Mouse (Mus musculus) lung, embryonic 14.5 days (tissue): ENCODE results near the gene Tango2. TPM values are rescaled to one million over a fixed set of nuclear protein-coding genes. Genes with fewer than 3 reads are reported as not detected.

Experiments used
- ATAC-seq: fragments of 200-750 bp; cut with Nextera tagmentation; 2 replicates; pipeline ENCODE4 v1.8.0; 2017; ENCODE audit warnings: mild to moderate bottlenecking, moderate TSS enrichment, moderate library complexity; ENCODE audit not compliant: insufficient read depth
- DNase-seq: peaks from one replicate; pipeline ENCODE4 v3.0.0-alpha.2; 2015
- H3K27ac ChIP-seq: fragments of 300-500 bp; sonication (generic); 2 replicates; pipeline ENCODE4 v1.5.1; 2014; ENCODE audit warnings: low read depth, mild to moderate bottlenecking, moderate library complexity
- H3K27me3 ChIP-seq: fragments of 300-500 bp; sonication (generic); 2 replicates; pipeline ENCODE4 v1.6.1; 2014; ENCODE audit warnings: low read length, control low read depth; ENCODE audit not compliant: insufficient read depth
- H3K36me3 ChIP-seq: fragments of 300-500 bp; sonication (generic); 2 replicates; pipeline ENCODE4 v1.6.1; 2014; ENCODE audit warnings: control low read depth; ENCODE audit not compliant: insufficient read depth
- H3K4me1 ChIP-seq: fragments of 300-500 bp; sonication (generic); 2 replicates; pipeline ENCODE4 v1.6.1; 2014; ENCODE audit warnings: antibody characterized with exemption, control low read depth; ENCODE audit not compliant: insufficient read depth
- H3K4me2 ChIP-seq: fragments of 300-500 bp; sonication (generic); 2 replicates; pipeline ENCODE4 v1.6.1; 2014; ENCODE audit warnings: mild to moderate bottlenecking
- H3K4me3 ChIP-seq: fragments of 300-500 bp; sonication (generic); 2 replicates; pipeline ENCODE4 v1.5.1; 2014; ENCODE audit warnings: low read depth, low read length
- H3K9ac ChIP-seq: fragments of 300-500 bp; sonication (generic); 2 replicates; pipeline ENCODE4 v1.6.1; 2014
- H3K9me3 ChIP-seq: fragments of 300-500 bp; sonication (generic); 2 replicates; pipeline ENCODE4 v1.6.1; 2016; ENCODE audit warnings: low read depth, low read length, control low read depth
- CTCF ChIP-seq: IDR thresholded peaks from 2 replicates; pipeline ENCODE4 v1.5.1; 2016; ENCODE audit warnings: antibody characterized with exemption, low read depth
- WGBS: fragments of 180-500 bp; shearing (Covaris S2); extraction: QIAGEN DNeasy Blood & Tissue Kit; methylation state at CpG from one replicate; pipeline ENCODE4 v1.1.7; 2014; 5-methylcytosine and 5-hydroxymethylcytosine counted together
- polyA plus RNA-seq: library from polyadenylated mRNA; unstranded; fragments of >200 nt; fragmentation: Nextera tagmentation; extraction: Ambion mirVana; gene quantifications from 2 replicates; pipeline ENCODE4 v1.2.1, GENCODE M21; 2014

Tango2 gene
- polyA plus RNA-seq, 1 experiment from 2014 or later, result 27.2 TPM

GRCm38 (mm10) chr16:18383045-18383726 lies 35.3 kb upstream of the Tango2 start:
- no peak overlapping the region for H3K4me3 ChIP-seq
- no peak overlapping the region for H3K27ac ChIP-seq
- no peak overlapping the region for H3K4me2 ChIP-seq
- no peak for TF ChIP-seq CTCF
- no peaks in the 10 kb centered on the region for H3K27me3 ChIP-seq
- no peak for DNase-seq
- no peak overlapping the region for H3K9ac ChIP-seq
- no peak for ATAC-seq
- no peaks in the 10 kb centered on the region for H3K36me3 ChIP-seq
- no peaks in the 10 kb centered on the region for H3K9me3 ChIP-seq
- H3K4me1 ChIP-seq, result peaks cover 3% of the 10 kb centered on the region
- WGBS, result 62% methylated on average over 9 of the region's 9 CpGs

GRCm38 (mm10) chr16:18381621-18382258 lies 33.8 kb upstream of the Tango2 start:
- DNase-seq, result peak; percentile 61
- Histone ChIP-seq H3K27me3 (no peaks in the 10 kb centered on the region), H3K36me3 (no peaks in the 10 kb centered on the region), H3K9ac (no peak overlapping the region), H3K4me2 (no peak overlapping the region), H3K27ac (peak overlapping the region; percentile 42; the same call in 1 of the 2 replicates), H3K4me1 (peaks cover 3% of the 10 kb centered on the region), H3K9me3 (no peaks in the 10 kb centered on the region), H3K4me3 (no peak overlapping the region)
- WGBS, result 53% methylated on average over 6 of the region's 6 CpGs
- no peak for TF ChIP-seq CTCF
- ATAC-seq, result peak; percentile 49; the same call in 1 of the 2 replicates

GRCm38 (mm10) chr16:18380495-18381063 lies 32.7 kb upstream of the Tango2 start:
- WGBS, result 39% methylated on average over 6 of the region's 6 CpGs
- no peak overlapping the region for H3K4me3 ChIP-seq
- no peaks in the 10 kb centered on the region for H3K27me3 ChIP-seq
- no peak overlapping the region for H3K9ac ChIP-seq
- DNase-seq, result peak; percentile 20
- no peaks in the 10 kb centered on the region for H3K9me3 ChIP-seq
- no peak for ATAC-seq
- H3K27ac ChIP-seq, result no peak overlapping the region
- H3K4me1 ChIP-seq, result peaks cover 3% of the 10 kb centered on the region
- no peak overlapping the region for H3K4me2 ChIP-seq
- TF ChIP-seq CTCF, result no peak
- H3K36me3 ChIP-seq, result no peaks in the 10 kb centered on the region

GRCm38 (mm10) chr16:18379338-18380001 lies 31.6 kb upstream of the Tango2 start:
- Histone ChIP-seq H3K4me2 (no peak overlapping the region), H3K27me3 (no peaks in the 10 kb centered on the region), H3K9ac (no peak overlapping the region), H3K27ac (no peak overlapping the region), H3K4me1 (peaks cover 3% of the 10 kb centered on the region), H3K36me3 (no peaks in the 10 kb centered on the region), H3K4me3 (no peak overlapping the region), H3K9me3 (no peaks in the 10 kb centered on the region)
- no peak for ATAC-seq
- no peak for DNase-seq
- TF ChIP-seq CTCF, result no peak
- WGBS, result 76% methylated on average over 8 of the region's 8 CpGs

GRCm38 (mm10) chr16:18378489-18378888 lies 30.6 kb upstream of the Tango2 start:
- Histone ChIP-seq H3K27me3 (no peaks in the 10 kb centered on the region), H3K9me3 (no peaks in the 10 kb centered on the region), H3K36me3 (no peaks in the 10 kb centered on the region), H3K4me2 (no peak overlapping the region), H3K9ac (no peak overlapping the region), H3K4me3 (no peak overlapping the region), H3K4me1 (peaks cover 3% of the 10 kb centered on the region), H3K27ac (no peak overlapping the region)
- no peak for ATAC-seq
- WGBS, result 4% methylated on average over 1 of the region's 1 CpGs
- DNase-seq, result no peak
- no peak for TF ChIP-seq CTCF

- DNase-seq, result no peak
- Histone ChIP-seq H3K27ac (no peak overlapping the region), H3K4me2 (no peak overlapping the region), H3K4me3 (no peak overlapping the region), H3K9me3 (no peaks in the 10 kb centered on the region), H3K9ac (no peak overlapping the region), H3K27me3 (no peaks in the 10 kb centered on the region), H3K36me3 (no peaks in the 10 kb centered on the region), H3K4me1 (no peaks in the 10 kb centered on the region; the same call in none of the 2 replicates)
- TF ChIP-seq CTCF, result no peak
- WGBS, result 32% methylated on average over 3 of the region's 3 CpGs
- ATAC-seq, result no peak
Observed at GRCm38 (mm10) chr16:18377203-18377602, 29.3 kb upstream of the Tango2 start.

GRCm38 (mm10) chr16:18376297-18376954 lies 28.5 kb upstream of the Tango2 start:
- H3K4me3 ChIP-seq, result no peak overlapping the region
- H3K9ac ChIP-seq, result no peak overlapping the region
- H3K9me3 ChIP-seq, result no peaks in the 10 kb centered on the region
- WGBS, result 68% methylated on average over 6 of the region's 7 CpGs
- ATAC-seq, result no peak
- no peak overlapping the region for H3K27ac ChIP-seq
- H3K36me3 ChIP-seq, result no peaks in the 10 kb centered on the region
- DNase-seq, result no peak
- no peak for TF ChIP-seq CTCF
- no peaks in the 10 kb centered on the region for H3K27me3 ChIP-seq
- no peaks in the 10 kb centered on the region for H3K4me1 ChIP-seq
- no peak overlapping the region for H3K4me2 ChIP-seq
